Mouse (Mus musculus): Measurements from ENCODE around the gene Vamp5. TPM values are rescaled to one million over a fixed set of nuclear protein-coding genes. Genes with fewer than 3 reads are reported as not detected.

The Vamp5 gene
- total RNA-seq, 1 experiment, result 1.0 TPM

- no peaks in the 10 kb centered on the region for H3K36me3 ChIP-seq (ENCODE audit: control insufficient read depth, insufficient read depth, low read length, poor library complexity, severe bottlenecking)
- no peak overlapping the region for H3K9ac ChIP-seq (ENCODE audit: insufficient read depth, low read depth, low read length, poor library complexity, severe bottlenecking)
- peaks cover 0 to 3% of the 10 kb centered on the region in 2 experiments; a peak in 1 of 4 replicates for H3K4me1 ChIP-seq (ENCODE audit: control insufficient read depth in 2 of 2, insufficient read depth in 2 of 2, low read length in 2 of 2, poor library complexity in 1 of 2)
- DNase-seq (ENCODE audit: low read depth, low spot score), result no peak
- no peaks in the 10 kb centered on the region for H3K9me3 ChIP-seq (ENCODE audit: control insufficient read depth, insufficient read depth, low read depth, low read length)
- in situ Hi-C loops (cut with MboI; ENCODE audit: low sequenced_read_pairs in 2 of 2, unreplicated experiment in 2 of 2), result no loop called here
- no peak overlapping the region for H3K4me3 ChIP-seq (ENCODE audit: insufficient read depth in 1 of 2, low read depth in 1 of 2, low read length in 2 of 2, poor library complexity in 1 of 2, severe bottlenecking in 1 of 2)
- no peak overlapping the region for H3K27ac ChIP-seq (ENCODE audit: insufficient read depth, low read depth, low read length, poor library complexity, severe bottlenecking)
- TF ChIP-seq ZC3H11A (IDR thresholded peaks at IDR 0.05; ENCODE audit: borderline replicate concordance, low read depth, low read length), result no peak
- no peak for TF ChIP-seq HCFC1 (IDR thresholded peaks at IDR 0.05; ENCODE audit: borderline replicate concordance, insufficient read depth, low read length)
- no peak for TF ChIP-seq CHD2 (IDR thresholded peaks at IDR 0.05; ENCODE audit: low read depth, low read length)
- no peak for TF ChIP-seq MAFK (IDR thresholded peaks at IDR 0.05; ENCODE audit: insufficient read depth, low read depth, low read length)
- TF ChIP-seq ZNF384 (IDR thresholded peaks at IDR 0.05; ENCODE audit: low read depth, low read length), result no peak
These were observed 9.1 kb downstream of the Vamp5 start for GRCm38 (mm10) chr6:72371147-72371546.

GRCm38 (mm10) chr6:72370091-72370490 is 10.2 kb downstream of the Vamp5 start:
- no peak for TF ChIP-seq CHD2 (IDR thresholded peaks at IDR 0.05; ENCODE audit: low read depth, low read length)
- no peak for TF ChIP-seq ZNF384 (IDR thresholded peaks at IDR 0.05; ENCODE audit: low read depth, low read length)
- TF ChIP-seq ZC3H11A (IDR thresholded peaks at IDR 0.05; ENCODE audit: borderline replicate concordance, low read depth, low read length), result no peak
- TF ChIP-seq HCFC1 (IDR thresholded peaks at IDR 0.05; ENCODE audit: borderline replicate concordance, insufficient read depth, low read length), result no peak
- no peak for TF ChIP-seq MAFK (IDR thresholded peaks at IDR 0.05; ENCODE audit: insufficient read depth, low read depth, low read length)

GRCm38 (mm10) chr6:72369557-72369956 is 10.7 kb downstream of the Vamp5 start:
- no peak for DNase-seq (ENCODE audit: low read depth, low spot score)
- no peak overlapping the region for H3K27ac ChIP-seq (ENCODE audit: insufficient read depth, low read depth, low read length, poor library complexity, severe bottlenecking)

More at GRCm38 (mm10) chr6:72370091-72370490, 10.2 kb downstream of the Vamp5 start:
- H3K9me3 ChIP-seq (ENCODE audit: control insufficient read depth, insufficient read depth, low read depth, low read length), result no peaks in the 10 kb centered on the region
- no peak for DNase-seq (ENCODE audit: low read depth, low spot score)
- H3K4me1 ChIP-seq (ENCODE audit: control insufficient read depth in 2 of 2, insufficient read depth in 2 of 2, low read length in 2 of 2, poor library complexity in 1 of 2), result peaks cover 0 to 3% of the 10 kb centered on the region in 2 experiments; a peak in 1 of 4 replicates
- no peaks in the 10 kb centered on the region for H3K36me3 ChIP-seq (ENCODE audit: control insufficient read depth, insufficient read depth, low read length, poor library complexity, severe bottlenecking)
- in situ Hi-C loops (cut with MboI; ENCODE audit: low sequenced_read_pairs in 2 of 2, unreplicated experiment in 2 of 2), result no loop called here
- no peak overlapping the region for H3K9ac ChIP-seq (ENCODE audit: insufficient read depth, low read depth, low read length, poor library complexity, severe bottlenecking)
- no peak overlapping the region for H3K27ac ChIP-seq (ENCODE audit: insufficient read depth, low read depth, low read length, poor library complexity, severe bottlenecking)
- H3K4me3 ChIP-seq (ENCODE audit: insufficient read depth in 1 of 2, low read depth in 1 of 2, low read length in 2 of 2, poor library complexity in 1 of 2, severe bottlenecking in 1 of 2), result peak overlapping the region in 1 of 2 experiments; percentile 17; a peak in 1 of 4 replicates

GRCm38 (mm10) chr6:72367460-72367974 is 12.8 kb downstream of the Vamp5 start:
- Histone ChIP-seq H3K36me3 (ENCODE audit: control insufficient read depth, insufficient read depth, low read length, poor library complexity, severe bottlenecking) (no peaks in the 10 kb centered on the region), H3K4me1 (ENCODE audit: control insufficient read depth in 2 of 2, insufficient read depth in 2 of 2, low read length in 2 of 2, poor library complexity in 1 of 2) (peaks cover 0 to 3% of the 10 kb centered on the region in 2 experiments; a peak in 1 of 4 replicates), H3K4me3 (ENCODE audit: insufficient read depth in 1 of 2, low read depth in 1 of 2, low read length in 2 of 2, poor library complexity in 1 of 2, severe bottlenecking in 1 of 2) (no peak overlapping the region), H3K9me3 (ENCODE audit: control insufficient read depth, insufficient read depth, low read depth, low read length) (no peaks in the 10 kb centered on the region), H3K9ac (ENCODE audit: insufficient read depth, low read depth, low read length, poor library complexity, severe bottlenecking) (no peak overlapping the region), H3K27ac (ENCODE audit: insufficient read depth, low read depth, low read length, poor library complexity, severe bottlenecking) (no peak overlapping the region)
- no peak for DNase-seq (ENCODE audit: low read depth, low spot score)
- in situ Hi-C loops (cut with MboI; ENCODE audit: low sequenced_read_pairs in 2 of 2, unreplicated experiment in 2 of 2), result no loop called here
- no peak for TF ChIP-seq HCFC1 (IDR thresholded peaks at IDR 0.05; ENCODE audit: borderline replicate concordance, insufficient read depth, low read length)
- no peak for TF ChIP-seq CHD2 (IDR thresholded peaks at IDR 0.05; ENCODE audit: low read depth, low read length)
- no peak for TF ChIP-seq ZNF384 (IDR thresholded peaks at IDR 0.05; ENCODE audit: low read depth, low read length)
- no peak for TF ChIP-seq ZC3H11A (IDR thresholded peaks at IDR 0.05; ENCODE audit: borderline replicate concordance, low read depth, low read length)
- no peak for TF ChIP-seq MAFK (IDR thresholded peaks at IDR 0.05; ENCODE audit: insufficient read depth, low read depth, low read length)

More at GRCm38 (mm10) chr6:72369557-72369956, 10.7 kb downstream of the Vamp5 start:
- Histone ChIP-seq H3K36me3 (ENCODE audit: control insufficient read depth, insufficient read depth, low read length, poor library complexity, severe bottlenecking) (no peaks in the 10 kb centered on the region), H3K4me3 (ENCODE audit: insufficient read depth in 1 of 2, low read depth in 1 of 2, low read length in 2 of 2, poor library complexity in 1 of 2, severe bottlenecking in 1 of 2) (peak overlapping the region in 1 of 2 experiments; percentile 17; a peak in 1 of 4 replicates), H3K9me3 (ENCODE audit: control insufficient read depth, insufficient read depth, low read depth, low read length) (no peaks in the 10 kb centered on the region), H3K4me1 (ENCODE audit: control insufficient read depth in 2 of 2, insufficient read depth in 2 of 2, low read length in 2 of 2, poor library complexity in 1 of 2) (peaks cover 0 to 3% of the 10 kb centered on the region in 2 experiments; a peak in 1 of 4 replicates), H3K9ac (ENCODE audit: insufficient read depth, low read depth, low read length, poor library complexity, severe bottlenecking) (no peak overlapping the region)
- in situ Hi-C loops (cut with MboI; ENCODE audit: low sequenced_read_pairs in 2 of 2, unreplicated experiment in 2 of 2), result no loop called here
- TF ChIP-seq HCFC1 (IDR thresholded peaks at IDR 0.05; ENCODE audit: borderline replicate concordance, insufficient read depth, low read length) (no peak), CHD2 (IDR thresholded peaks at IDR 0.05; ENCODE audit: low read depth, low read length) (no peak), ZNF384 (IDR thresholded peaks at IDR 0.05; ENCODE audit: low read depth, low read length) (no peak), ZC3H11A (IDR thresholded peaks at IDR 0.05; ENCODE audit: borderline replicate concordance, low read depth, low read length) (no peak), MAFK (IDR thresholded peaks at IDR 0.05; ENCODE audit: insufficient read depth, low read depth, low read length) (no peak)

All from ES-E14 (cell line).